Mouse (Mus musculus) bone marrow macrophage, adult 2 months (primary cell): Measurements from ENCODE around the gene Olfr1204.

ENCODE experiments used
- CTCF ChIP-seq: IDR thresholded peaks from 2 replicates; pipeline ENCODE4 v1.5.1; 2012; ENCODE audit warnings: low read depth, mild to moderate bottlenecking, low read length, moderate library complexity
- POLR2A ChIP-seq: IDR thresholded peaks from 2 replicates; pipeline ENCODE4 v1.6.1; 2012; ENCODE audit warnings: mild to moderate bottlenecking, low read depth, low read length, borderline replicate concordance

GRCm38 (mm10) chr2:88848992-88849391, at the start of gene Olfr1204:
- TF ChIP-seq POLR2A (no peak), CTCF (no peak)
